Mouse (Mus musculus) MEL (cell line): ENCODE measurements at regions not wholly inside any gene's neighbourhood (a gene's known extent, or its start where the extent isn't known, plus 50 kb on each side); places are given as distances from the start of the nearest gene placed in this dataset.

Experiments
- CTCF ChIP-seq, 3 experiments: IDR thresholded peaks in 2 of 3; conservative IDR thresholded peaks in 1 of 3; 2 replicates each; pipeline ENCODE4 v1.5.1; 2011 to 2012; ENCODE audit warnings: low read length in 3 of 3, low read depth in 2 of 3, mild to moderate bottlenecking in 2 of 3, improper control_type of control experiment in 1 of 3, inconsistent platforms in 1 of 3, mixed read lengths in 1 of 3, moderate library complexity in 1 of 3; ENCODE audit not compliant: control insufficient read depth in 1 of 3, insufficient read depth in 1 of 3, poor library complexity in 1 of 3, severe bottlenecking in 1 of 3
- MAX ChIP-seq: IDR thresholded peaks from 2 replicates; pipeline ENCODE4 v1.6.1; 2011; ENCODE audit warnings: low read length, improper control_type of control experiment
- MAZ ChIP-seq: IDR thresholded peaks from 2 replicates; pipeline ENCODE4 v1.6.1; 2012; ENCODE audit warnings: low read depth, mild to moderate bottlenecking, inconsistent platforms, low read length, improper control_type of control experiment
- POLR2A ChIP-seq, 2 experiments: IDR thresholded peaks; 2 replicates each; pipeline ENCODE4 v1.6.1; 2011 to 2012; ENCODE audit warnings: low read length in 2 of 2, mild to moderate bottlenecking in 2 of 2, control low read depth in 1 of 2, improper control_type of control experiment in 1 of 2, low read depth in 1 of 2, moderate library complexity in 1 of 2; ENCODE audit not compliant: control insufficient read depth in 1 of 2, insufficient read depth in 1 of 2, poor library complexity in 1 of 2
- SMC3 ChIP-seq: IDR thresholded peaks from 2 replicates; pipeline ENCODE4 v1.6.1; 2011; ENCODE audit warnings: low read depth, low read length, improper control_type of control experiment
- UBTF ChIP-seq: IDR thresholded peaks from 2 replicates; pipeline ENCODE4 v1.6.1; 2012; ENCODE audit warnings: low read depth, mild to moderate bottlenecking, inconsistent platforms, low read length, improper control_type of control experiment, moderate library complexity, borderline replicate concordance; ENCODE audit not compliant: insufficient read depth
- USF1 ChIP-seq: IDR thresholded peaks from 2 replicates; pipeline ENCODE4 v1.6.1; 2014; ENCODE audit warnings: low read depth, mild to moderate bottlenecking, inconsistent platforms, low read length, improper control_type of control experiment, moderate library complexity
- ZC3H11A ChIP-seq: IDR thresholded peaks from 2 replicates; pipeline ENCODE4 v1.6.1; 2012; ENCODE audit warnings: low read depth, mild to moderate bottlenecking, inconsistent platforms, low read length, improper control_type of control experiment
- ZNF384 ChIP-seq: IDR thresholded peaks from 2 replicates; pipeline ENCODE4 v1.6.1; 2012; ENCODE audit warnings: low read depth, mild to moderate bottlenecking, inconsistent platforms, low read length, improper control_type of control experiment

- TF ChIP-seq POLR2A (IDR thresholded peaks at IDR 0.05; ENCODE audit: control insufficient read depth in 1 of 2, insufficient read depth in 1 of 2, low read depth in 1 of 2, low read length in 2 of 2, poor library complexity in 1 of 2): no peak
- TF ChIP-seq CTCF (IDR thresholded peaks at IDR 0.05 in 2 of 3, conservative IDR thresholded peaks at IDR 0.05 in 1 of 3; ENCODE audit: control insufficient read depth in 1 of 3, insufficient read depth in 1 of 3, low read depth in 2 of 3, low read length in 3 of 3, poor library complexity in 1 of 3, severe bottlenecking in 1 of 3): no peak
- no peak for TF ChIP-seq UBTF
- TF ChIP-seq MAZ: no peak
- no peak for TF ChIP-seq ZC3H11A
- TF ChIP-seq MAX: no peak
- no peak for TF ChIP-seq ZNF384
- TF ChIP-seq SMC3: no peak
- no peak for TF ChIP-seq USF1
Observed at GRCm38 (mm10) chr12:26112166-26113019, 302.7 kb downstream of the Rnf144a start.
